Mouse (Mus musculus): ENCODE data around the gene Fam169a. TPM values are rescaled to one million over a fixed set of nuclear protein-coding genes. Genes with fewer than 3 reads are reported as not detected.
"Not testable (repeated sequence)": the region's sequence is repeated elsewhere in the genome, so short reads cannot be mapped to it uniquely, and the experiment has no call there.

Gene Fam169a
- polyA plus RNA-seq, 1 experiment from 2014 or later, result 1.9 TPM

- Histone ChIP-seq H3K36me3 (no peaks in the 10 kb centered on the region), H3K27me3 (replicated peaks) (no peaks in the 10 kb centered on the region), H3K9me3 (no peaks in the 10 kb centered on the region), H3K9ac (no peak overlapping the region), H3K27ac (no peak overlapping the region), H3K4me1 (no peaks in the 10 kb centered on the region), H3K4me3 (replicated peaks) (no peak overlapping the region), H3K4me2 (no peak overlapping the region)
- WGBS, result 89% methylated on average over 3 of the region's 3 CpGs
- no peak for ATAC-seq (ENCODE audit: insufficient read depth, low FRiP score, low read depth)
Observed at GRCm38 (mm10) chr13:97062151-97062550, 4.9 kb upstream of the Fam169a start.

- no peak overlapping the region for H3K9ac ChIP-seq
- H3K36me3 ChIP-seq, result no peaks in the 10 kb centered on the region
- no peak for ATAC-seq (ENCODE audit: insufficient read depth, low FRiP score, low read depth)
- H3K27me3 ChIP-seq (replicated peaks), result no peaks in the 10 kb centered on the region
- no peaks in the 10 kb centered on the region for H3K4me1 ChIP-seq
- 74% methylated on average over 2 of the region's 2 CpGs for WGBS
- no peak overlapping the region for H3K27ac ChIP-seq
- no peaks in the 10 kb centered on the region for H3K9me3 ChIP-seq
- no peak overlapping the region for H3K4me3 ChIP-seq (replicated peaks)
- H3K4me2 ChIP-seq, result no peak overlapping the region
Observed at GRCm38 (mm10) chr13:97063431-97063830, 3.7 kb upstream of the Fam169a start.

GRCm38 (mm10) chr13:97064413-97064812 is 2.7 kb upstream of the Fam169a start:
- no peak overlapping the region for H3K4me3 ChIP-seq (replicated peaks)
- ATAC-seq (ENCODE audit: insufficient read depth, low FRiP score, low read depth), result peak; percentile 46
- H3K27ac ChIP-seq, result no peak overlapping the region
- H3K27me3 ChIP-seq (replicated peaks), result no peaks in the 10 kb centered on the region
- H3K4me1 ChIP-seq, result no peaks in the 10 kb centered on the region
- 46% methylated on average over 3 of the region's 3 CpGs for WGBS
- H3K4me2 ChIP-seq, result no peak overlapping the region
- no peak overlapping the region for H3K9ac ChIP-seq
- no peaks in the 10 kb centered on the region for H3K36me3 ChIP-seq
- H3K9me3 ChIP-seq, result no peaks in the 10 kb centered on the region

- H3K27ac ChIP-seq; H3K36me3 ChIP-seq; H3K27me3 ChIP-seq (replicated peaks); H3K9me3 ChIP-seq; H3K4me3 ChIP-seq (replicated peaks); H3K9ac ChIP-seq; H3K4me1 ChIP-seq: not testable (repeated sequence)
- ATAC-seq (ENCODE audit: insufficient read depth, low FRiP score, low read depth), result peak; percentile 47
- WGBS, result 40% methylated on average over 18 of the region's 18 CpGs
- H3K4me2 ChIP-seq, result peak overlapping the region; percentile 8; the same call in 1 of the 2 replicates
Observed at GRCm38 (mm10) chr13:97064844-97065621, 2.1 kb upstream of the Fam169a start.

DNA sequence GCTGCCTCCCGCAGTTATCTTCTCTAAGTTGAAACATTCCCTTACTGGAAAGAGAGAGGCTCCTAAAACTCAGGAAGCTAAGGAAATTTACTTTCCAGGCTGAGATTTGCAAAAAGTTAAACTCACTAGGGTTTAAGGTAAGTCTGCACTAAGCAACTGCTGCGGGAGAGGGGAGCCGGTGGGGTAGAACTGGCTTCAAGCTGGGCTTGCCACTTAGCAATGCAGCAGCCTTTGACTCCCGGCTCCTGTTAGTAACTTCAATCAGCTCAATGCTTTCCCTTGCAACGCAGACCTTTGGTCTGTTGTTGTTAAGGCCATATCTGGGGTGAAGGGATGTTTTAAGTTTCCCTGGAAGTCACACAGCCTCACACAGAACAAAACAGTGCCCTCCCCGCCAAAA is 605 bp downstream of the Fam169a start:
- 31% methylated on average over 6 of the region's 6 CpGs for WGBS
- ATAC-seq (ENCODE audit: insufficient read depth, low FRiP score, low read depth), result no peak
- H3K9me3 ChIP-seq, result no peaks in the 10 kb centered on the region

DNA sequence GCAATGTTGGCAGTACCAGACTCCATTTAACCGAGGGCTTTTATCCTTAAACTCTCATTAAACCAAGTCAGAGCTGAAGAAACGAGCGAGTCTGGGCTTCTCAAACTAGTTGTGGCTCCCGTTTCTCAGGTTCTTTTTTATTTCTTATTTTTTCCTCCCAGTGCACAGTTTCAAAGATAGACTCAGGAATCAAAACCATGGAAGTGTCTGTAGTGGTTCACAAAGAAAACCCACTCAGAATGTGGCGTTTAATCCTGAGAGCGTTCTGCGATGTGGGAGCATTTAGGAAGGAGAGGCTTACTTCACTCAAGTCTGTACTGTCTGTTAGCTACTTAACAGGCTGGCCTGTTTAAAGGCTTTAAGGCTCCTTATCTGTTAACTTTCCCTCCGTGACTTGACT is 1.1 kb downstream of the Fam169a start:
- Histone ChIP-seq H3K27ac (no peak overlapping the region), H3K4me2 (no peak overlapping the region), H3K9ac (no peak overlapping the region), H3K4me3 (replicated peaks) (no peak overlapping the region), H3K27me3 (replicated peaks) (no peaks in the 10 kb centered on the region), H3K36me3 (no peaks in the 10 kb centered on the region), H3K4me1 (0 out of 2 replicates have a peak, but pooled peaks cover 4% of the 10 kb centered on the region), H3K9me3 (no peaks in the 10 kb centered on the region)
- WGBS, result 70% methylated on average over 8 of the region's 8 CpGs
- ATAC-seq (ENCODE audit: insufficient read depth, low FRiP score, low read depth), result no peak

More for the DNA sequence above, 605 bp downstream of the Fam169a start:
- H3K27me3 ChIP-seq (replicated peaks), result no peaks in the 10 kb centered on the region
- H3K4me1 ChIP-seq, result 0 out of 2 replicates have a peak, but pooled peaks cover 4% of the 10 kb centered on the region
- no peaks in the 10 kb centered on the region for H3K36me3 ChIP-seq
- no peak overlapping the region for H3K4me3 ChIP-seq (replicated peaks)
- no peak overlapping the region for H3K9ac ChIP-seq
- H3K27ac ChIP-seq, result no peak overlapping the region
- H3K4me2 ChIP-seq, result no peak overlapping the region

DNA sequence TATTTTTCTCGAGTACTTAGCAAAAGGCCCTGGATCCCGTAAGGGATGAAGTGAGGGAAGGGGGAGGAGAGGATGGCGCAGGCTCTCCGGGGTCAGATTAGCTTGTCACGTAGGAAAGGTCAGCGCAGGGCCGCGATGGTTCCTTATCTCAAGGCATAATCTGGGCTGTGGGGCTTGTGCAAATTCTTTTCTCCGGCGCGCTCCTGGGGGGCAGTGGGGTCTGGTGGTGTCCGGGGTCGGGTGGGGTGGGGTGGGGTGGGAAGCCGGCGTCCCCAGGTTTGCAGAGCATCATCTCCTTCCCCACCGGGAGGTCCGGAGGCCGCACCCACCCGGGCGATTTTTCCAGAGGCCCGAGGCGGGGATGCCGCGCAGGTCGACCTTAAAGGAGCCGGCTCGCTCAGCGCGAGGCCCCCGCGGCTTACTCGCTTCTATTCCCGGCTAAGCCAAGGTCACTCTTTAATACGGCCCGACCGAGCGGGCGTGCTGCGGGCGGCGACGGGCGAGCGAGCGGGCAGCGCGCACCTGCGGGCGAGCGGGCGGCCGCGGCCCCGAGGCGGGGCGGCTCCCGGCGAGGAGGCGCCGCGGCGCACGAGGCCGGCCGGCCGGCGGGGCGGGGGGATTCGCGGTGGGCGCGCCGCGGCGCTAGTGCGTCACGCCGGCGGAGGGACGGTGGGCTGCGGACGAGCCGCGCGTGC is 4.0 kb downstream of the Fam169a start:
- under 1% methylated on average over 83 of the region's 85 CpGs for WGBS
- peak; percentile 29; the same call in 1 of the 2 replicates for ATAC-seq (ENCODE audit: insufficient read depth, low FRiP score, low read depth)
- H3K4me3 ChIP-seq (replicated peaks), result peak overlapping the region; percentile 73

GRCm38 (mm10) chr13:97071626-97072241 is 4.6 kb downstream of the Fam169a start:
- Histone ChIP-seq H3K27ac (no peak overlapping the region), H3K9ac (peak overlapping the region; percentile 26), H3K27me3 (replicated peaks) (no peaks in the 10 kb centered on the region), H3K4me2 (peak overlapping the region; percentile 100), H3K4me3 (replicated peaks) (peak overlapping the region; percentile 73), H3K9me3 (no peaks in the 10 kb centered on the region), H3K4me1 (0 out of 2 replicates have a peak, but pooled peaks cover 4% of the 10 kb centered on the region), H3K36me3 (no peaks in the 10 kb centered on the region)
- WGBS, result under 1% methylated on average over 62 of the region's 76 CpGs
- ATAC-seq (ENCODE audit: insufficient read depth, low FRiP score, low read depth), result peak; percentile 77; the same call in 1 of the 2 replicates

More for the DNA sequence above, 4.0 kb downstream of the Fam169a start:
- Histone ChIP-seq H3K27ac (no peak overlapping the region), H3K4me2 (peak overlapping the region; percentile 100), H3K9ac (peak overlapping the region; percentile 26), H3K27me3 (replicated peaks) (no peaks in the 10 kb centered on the region), H3K9me3 (no peaks in the 10 kb centered on the region), H3K36me3 (no peaks in the 10 kb centered on the region), H3K4me1 (0 out of 2 replicates have a peak, but pooled peaks cover 4% of the 10 kb centered on the region)

GRCm38 (mm10) chr13:97073497-97073896 is 6.4 kb downstream of the Fam169a start:
- Histone ChIP-seq H3K27ac (no peak overlapping the region), H3K4me3 (replicated peaks) (no peak overlapping the region), H3K36me3 (no peaks in the 10 kb centered on the region), H3K9ac (no peak overlapping the region), H3K4me2 (no peak overlapping the region), H3K9me3 (no peaks in the 10 kb centered on the region), H3K4me1 (0 out of 2 replicates have a peak, but pooled peaks cover 4% of the 10 kb centered on the region), H3K27me3 (replicated peaks) (no peaks in the 10 kb centered on the region)
- ATAC-seq (ENCODE audit: insufficient read depth, low FRiP score, low read depth), result no peak
- 56% methylated on average over 1 of the region's 1 CpGs for WGBS

DNA sequence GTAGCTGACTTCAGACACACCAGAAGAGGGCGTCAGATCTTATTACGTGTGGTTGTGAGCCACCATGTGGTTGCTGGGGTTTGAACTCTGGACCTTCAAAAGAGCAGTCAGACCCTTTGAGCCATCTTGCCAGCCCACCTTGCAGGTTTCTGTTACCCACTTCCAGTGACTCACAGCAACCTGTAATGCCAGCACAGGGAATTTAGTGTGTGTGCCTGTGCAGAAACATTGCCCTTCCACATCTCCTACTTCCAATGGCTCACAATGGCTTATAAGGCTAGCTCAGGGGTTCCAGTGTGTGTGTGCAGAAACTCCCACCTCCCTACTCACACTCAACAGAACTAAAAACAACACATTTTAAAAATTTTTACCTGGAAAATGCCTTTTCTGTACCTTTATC is 10.5 kb downstream of the Fam169a start:
- H3K36me3 ChIP-seq, result no peaks in the 10 kb centered on the region
- H3K4me1 ChIP-seq, result no peaks in the 10 kb centered on the region
- 98% methylated on average over 2 of the region's 2 CpGs for WGBS
- no peak overlapping the region for H3K4me3 ChIP-seq (replicated peaks)
- H3K27ac ChIP-seq, result no peak overlapping the region
- H3K9me3 ChIP-seq, result no peaks in the 10 kb centered on the region
- no peaks in the 10 kb centered on the region for H3K27me3 ChIP-seq (replicated peaks)
- H3K9ac ChIP-seq, result no peak overlapping the region
- no peak overlapping the region for H3K4me2 ChIP-seq
- ATAC-seq (ENCODE audit: insufficient read depth, low FRiP score, low read depth), result no peak

- 80% methylated on average over 2 of the region's 2 CpGs for WGBS
- ATAC-seq (ENCODE audit: insufficient read depth, low FRiP score, low read depth), result no peak
Observed at GRCm38 (mm10) chr13:97080201-97080600, 13.1 kb downstream of the Fam169a start.

GRCm38 (mm10) chr13:97080615-97081014 is 13.5 kb downstream of the Fam169a start:
- Histone ChIP-seq H3K9me3 (no peaks in the 10 kb centered on the region), H3K4me3 (replicated peaks) (no peak overlapping the region), H3K4me2 (no peak overlapping the region), H3K36me3 (no peaks in the 10 kb centered on the region), H3K4me1 (no peaks in the 10 kb centered on the region), H3K27ac (no peak overlapping the region), H3K9ac (no peak overlapping the region), H3K27me3 (replicated peaks) (no peaks in the 10 kb centered on the region)
- WGBS, result 85% methylated on average over 3 of the region's 3 CpGs
- no peak for ATAC-seq (ENCODE audit: insufficient read depth, low FRiP score, low read depth)

More at GRCm38 (mm10) chr13:97080201-97080600, 13.1 kb downstream of the Fam169a start:
- no peak overlapping the region for H3K4me2 ChIP-seq
- H3K27ac ChIP-seq, result no peak overlapping the region
- no peaks in the 10 kb centered on the region for H3K36me3 ChIP-seq
- H3K27me3 ChIP-seq (replicated peaks), result no peaks in the 10 kb centered on the region
- no peaks in the 10 kb centered on the region for H3K9me3 ChIP-seq
- no peak overlapping the region for H3K9ac ChIP-seq
- H3K4me1 ChIP-seq, result no peaks in the 10 kb centered on the region
- no peak overlapping the region for H3K4me3 ChIP-seq (replicated peaks)
